Mouse (Mus musculus): ENCODE data around the gene Med24. TPM values are rescaled to one million over a fixed set of nuclear protein-coding genes. Genes with fewer than 3 reads are reported as not detected.
"Not testable (repeated sequence)": the region's sequence is repeated elsewhere in the genome, so short reads cannot be mapped to it uniquely, and the experiment has no call there.

Gene Med24
- polyA plus RNA-seq, 1 experiment = 33.1 TPM

DNA sequence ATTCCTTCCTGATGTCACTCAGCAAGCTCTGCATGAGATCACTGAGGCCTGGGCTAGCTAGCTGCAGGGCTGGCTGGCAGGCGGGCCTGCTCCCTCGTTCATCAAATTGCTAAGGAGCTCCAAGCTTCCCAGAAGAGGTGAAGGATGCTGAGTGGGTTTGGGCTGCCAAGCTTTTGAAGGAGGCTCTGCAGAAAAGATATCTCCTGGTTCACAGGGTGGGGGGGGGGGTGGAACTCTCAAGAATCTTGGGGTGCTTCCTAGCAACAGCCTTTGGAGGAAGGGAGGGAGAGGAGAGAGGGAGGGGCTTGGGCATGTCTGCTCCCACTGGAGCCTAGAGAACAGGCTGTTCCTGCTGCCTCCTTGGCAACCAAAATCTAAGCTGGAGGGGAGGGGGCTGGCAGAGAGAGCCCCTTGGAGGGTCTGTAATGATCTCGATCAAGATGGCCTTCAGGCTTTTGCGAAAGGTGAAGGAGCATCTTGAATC lies 9.2 kb upstream of the Med24 start:
- H3K79me3 ChIP-seq (ENCODE audit: low read depth) = no peaks in the 10 kb centered on the region
- TF ChIP-seq MAX (IDR thresholded peaks at IDR 0.05) = no peak
- no peak for TF ChIP-seq CEBPB (IDR thresholded peaks at IDR 0.05; ENCODE audit: low read depth)
- no peak for TF ChIP-seq MYOD1 (IDR thresholded peaks at IDR 0.05; ENCODE audit: control insufficient read depth, insufficient read length, low read depth)
- no peak for TF ChIP-seq FOSL1 (IDR thresholded peaks at IDR 0.05; ENCODE audit: insufficient read depth, low read length, poor library complexity, severe bottlenecking)
- no peak for TF ChIP-seq CTCF (IDR thresholded peaks at IDR 0.05; ENCODE audit: control insufficient read depth, insufficient read depth, insufficient read length)
- TF ChIP-seq USF1 (IDR thresholded peaks at IDR 0.05; ENCODE audit: low read depth) = no peak
- no peak for TF ChIP-seq MYOG (IDR thresholded peaks at IDR 0.05; ENCODE audit: control insufficient read depth, extremely low read depth, insufficient read length)
- peaks cover 10% of the 10 kb centered on the region for H3K79me2 ChIP-seq (ENCODE audit: control insufficient read depth, insufficient read depth)
- no peaks in the 10 kb centered on the region for H3K27me3 ChIP-seq (ENCODE audit: control insufficient read depth, insufficient read depth, insufficient read length)
- H3K36me3 ChIP-seq (ENCODE audit: control insufficient read depth, insufficient read depth) = no peaks in the 10 kb centered on the region
- no peak overlapping the region for H3K4me3 ChIP-seq (ENCODE audit: insufficient read depth, poor library complexity, severe bottlenecking)
- no peak overlapping the region for H3ac ChIP-seq (ENCODE audit: control insufficient read depth, insufficient read length, low read depth)

DNA sequence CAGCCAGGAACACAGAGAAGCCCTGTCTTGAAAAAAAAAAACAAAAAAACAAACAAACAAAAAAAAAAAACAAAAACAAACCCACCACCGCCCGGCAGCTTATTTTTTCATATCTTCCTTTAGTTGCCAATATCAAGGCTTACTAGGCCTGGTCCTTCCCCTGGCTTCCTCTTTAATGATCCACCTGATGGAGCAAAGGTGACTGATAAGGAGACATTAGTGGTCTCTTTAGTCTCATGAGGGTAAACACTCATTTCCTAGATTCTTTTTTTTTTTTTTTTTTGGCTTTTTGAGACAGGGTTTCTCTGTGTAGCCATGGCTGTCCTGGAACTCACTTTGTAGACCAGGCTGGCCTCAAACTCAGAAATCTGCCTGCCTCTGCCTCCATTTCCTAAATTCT lies 8.0 kb upstream of the Med24 start:
- not testable (repeated sequence) for H3K27me3 ChIP-seq (ENCODE audit: control insufficient read depth, insufficient read depth, insufficient read length); H3K79me2 ChIP-seq (ENCODE audit: control insufficient read depth, insufficient read depth); H3K4me3 ChIP-seq (ENCODE audit: insufficient read depth, poor library complexity, severe bottlenecking); H3K36me3 ChIP-seq (ENCODE audit: control insufficient read depth, insufficient read depth); H3K79me3 ChIP-seq (ENCODE audit: low read depth); H3ac ChIP-seq (ENCODE audit: control insufficient read depth, insufficient read length, low read depth)

DNA sequence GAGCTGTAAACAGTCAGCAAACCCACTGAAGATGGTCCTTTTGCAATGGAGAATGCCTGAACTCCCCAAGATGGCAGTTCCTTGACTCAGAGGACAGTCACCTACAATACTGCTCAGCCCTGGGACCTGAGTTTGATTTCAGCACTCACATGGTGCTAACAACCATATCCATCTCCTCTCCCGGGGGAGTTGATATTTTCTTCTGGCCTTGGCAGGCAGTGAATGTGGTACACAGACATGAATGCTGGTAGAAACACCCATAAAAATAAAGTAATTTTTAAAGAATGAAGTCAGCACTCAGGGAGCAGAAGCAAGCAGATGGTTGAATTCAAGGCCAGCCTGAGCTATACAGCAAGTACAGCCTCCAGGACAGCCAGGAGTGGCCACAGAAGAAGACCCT lies 6.9 kb upstream of the Med24 start:
- Histone ChIP-seq H3K4me3 (ENCODE audit: insufficient read depth, poor library complexity, severe bottlenecking) (no peak overlapping the region), H3K79me2 (ENCODE audit: control insufficient read depth, insufficient read depth) (no peaks in the 10 kb centered on the region), H3ac (ENCODE audit: control insufficient read depth, insufficient read length, low read depth) (no peak overlapping the region), H3K79me3 (ENCODE audit: low read depth) (no peaks in the 10 kb centered on the region), H3K36me3 (ENCODE audit: control insufficient read depth, insufficient read depth) (no peaks in the 10 kb centered on the region), H3K27me3 (ENCODE audit: control insufficient read depth, insufficient read depth, insufficient read length) (peaks cover 4% of the 10 kb centered on the region)
- no peak for TF ChIP-seq CEBPB (IDR thresholded peaks at IDR 0.05; ENCODE audit: low read depth)
- no peak for TF ChIP-seq USF1 (IDR thresholded peaks at IDR 0.05; ENCODE audit: low read depth)
- no peak for TF ChIP-seq MAX (IDR thresholded peaks at IDR 0.05)
- TF ChIP-seq FOSL1 (IDR thresholded peaks at IDR 0.05; ENCODE audit: insufficient read depth, low read length, poor library complexity, severe bottlenecking) = no peak
- TF ChIP-seq MYOG (IDR thresholded peaks at IDR 0.05; ENCODE audit: control insufficient read depth, extremely low read depth, insufficient read length) = no peak
- TF ChIP-seq MYOD1 (IDR thresholded peaks at IDR 0.05; ENCODE audit: control insufficient read depth, insufficient read length, low read depth) = no peak
- TF ChIP-seq CTCF (IDR thresholded peaks at IDR 0.05; ENCODE audit: control insufficient read depth, insufficient read depth, insufficient read length) = no peak

DNA sequence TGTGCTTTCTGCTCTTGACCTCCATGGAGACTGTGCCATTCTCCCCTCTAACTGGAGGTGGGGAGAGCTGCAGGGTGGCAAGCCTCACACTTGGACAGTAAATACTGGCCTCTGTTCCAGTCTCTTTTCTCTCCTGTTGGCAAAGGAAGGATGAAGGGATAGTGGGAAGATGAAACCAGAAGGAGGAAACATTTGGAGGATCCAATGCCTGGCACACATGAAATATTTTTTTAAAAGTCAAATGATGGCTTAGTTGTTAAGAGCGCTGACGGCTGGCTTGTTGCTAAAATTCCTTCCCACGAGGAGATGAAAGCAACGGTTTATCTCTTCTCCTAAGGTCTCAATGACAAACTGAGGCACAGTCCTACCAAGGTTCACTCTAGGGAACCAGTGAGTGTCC lies 5.9 kb upstream of the Med24 start:
- no peaks in the 10 kb centered on the region for H3K79me2 ChIP-seq (ENCODE audit: control insufficient read depth, insufficient read depth)
- no peaks in the 10 kb centered on the region for H3K79me3 ChIP-seq (ENCODE audit: low read depth)
- H3K4me3 ChIP-seq (ENCODE audit: insufficient read depth, poor library complexity, severe bottlenecking) = no peak overlapping the region
- peaks cover 5% of the 10 kb centered on the region for H3K27me3 ChIP-seq (ENCODE audit: control insufficient read depth, insufficient read depth, insufficient read length)
- H3K36me3 ChIP-seq (ENCODE audit: control insufficient read depth, insufficient read depth) = no peaks in the 10 kb centered on the region
- TF ChIP-seq CEBPB (IDR thresholded peaks at IDR 0.05; ENCODE audit: low read depth) = no peak
- no peak for TF ChIP-seq FOSL1 (IDR thresholded peaks at IDR 0.05; ENCODE audit: insufficient read depth, low read length, poor library complexity, severe bottlenecking)
- TF ChIP-seq USF1 (IDR thresholded peaks at IDR 0.05; ENCODE audit: low read depth) = no peak
- no peak for TF ChIP-seq MAX (IDR thresholded peaks at IDR 0.05)
- TF ChIP-seq MYOG (IDR thresholded peaks at IDR 0.05; ENCODE audit: control insufficient read depth, extremely low read depth, insufficient read length) = no peak
- TF ChIP-seq CTCF (IDR thresholded peaks at IDR 0.05; ENCODE audit: control insufficient read depth, insufficient read depth, insufficient read length) = no peak
- no peak for TF ChIP-seq MYOD1 (IDR thresholded peaks at IDR 0.05; ENCODE audit: control insufficient read depth, insufficient read length, low read depth)
- H3ac ChIP-seq (ENCODE audit: control insufficient read depth, insufficient read length, low read depth) = no peak overlapping the region

- TF ChIP-seq CTCF (IDR thresholded peaks at IDR 0.05; ENCODE audit: control insufficient read depth, insufficient read depth, insufficient read length) = no peak
- TF ChIP-seq MAX (IDR thresholded peaks at IDR 0.05) = no peak
- no peak for TF ChIP-seq MYOG (IDR thresholded peaks at IDR 0.05; ENCODE audit: control insufficient read depth, extremely low read depth, insufficient read length)
- TF ChIP-seq MYOD1 (IDR thresholded peaks at IDR 0.05; ENCODE audit: control insufficient read depth, insufficient read length, low read depth) = no peak
- TF ChIP-seq FOSL1 (IDR thresholded peaks at IDR 0.05; ENCODE audit: insufficient read depth, low read length, poor library complexity, severe bottlenecking) = no peak
- TF ChIP-seq CEBPB (IDR thresholded peaks at IDR 0.05; ENCODE audit: low read depth) = no peak
- TF ChIP-seq USF1 (IDR thresholded peaks at IDR 0.05; ENCODE audit: low read depth) = no peak
- Histone ChIP-seq H3K4me3 (ENCODE audit: insufficient read depth, poor library complexity, severe bottlenecking) (no peak overlapping the region), H3K36me3 (ENCODE audit: control insufficient read depth, insufficient read depth) (no peaks in the 10 kb centered on the region), H3K27me3 (ENCODE audit: control insufficient read depth, insufficient read depth, insufficient read length) (peaks cover 5% of the 10 kb centered on the region), H3K79me3 (ENCODE audit: low read depth) (no peaks in the 10 kb centered on the region), H3ac (ENCODE audit: control insufficient read depth, insufficient read length, low read depth) (no peak overlapping the region), H3K79me2 (ENCODE audit: control insufficient read depth, insufficient read depth) (no peaks in the 10 kb centered on the region)
Observed at GRCm38 (mm10) chr11:98734020-98734419, 4.8 kb upstream of the Med24 start.

GRCm38 (mm10) chr11:98731134-98731533 lies 1.9 kb upstream of the Med24 start:
- no peak for TF ChIP-seq CEBPB (IDR thresholded peaks at IDR 0.05; ENCODE audit: low read depth)
- TF ChIP-seq CTCF (IDR thresholded peaks at IDR 0.05; ENCODE audit: control insufficient read depth, insufficient read depth, insufficient read length) = no peak
- TF ChIP-seq MYOG (IDR thresholded peaks at IDR 0.05; ENCODE audit: control insufficient read depth, extremely low read depth, insufficient read length) = no peak
- no peak for TF ChIP-seq FOSL1 (IDR thresholded peaks at IDR 0.05; ENCODE audit: insufficient read depth, low read length, poor library complexity, severe bottlenecking)
- no peak for TF ChIP-seq MAX (IDR thresholded peaks at IDR 0.05)
- Histone ChIP-seq H3K36me3 (ENCODE audit: control insufficient read depth, insufficient read depth) (peaks cover 5% of the 10 kb centered on the region), H3K79me2 (ENCODE audit: control insufficient read depth, insufficient read depth) (peaks cover 9% of the 10 kb centered on the region), H3K4me3 (ENCODE audit: insufficient read depth, poor library complexity, severe bottlenecking) (no peak overlapping the region), H3K79me3 (ENCODE audit: low read depth) (no peaks in the 10 kb centered on the region), H3K27me3 (ENCODE audit: control insufficient read depth, insufficient read depth, insufficient read length) (peaks cover 5% of the 10 kb centered on the region), H3ac (ENCODE audit: control insufficient read depth, insufficient read length, low read depth) (no peak overlapping the region)

All from C2C12 (cell line).